Mouse (Mus musculus): ENCODE results near the gene Mreg.

- TF ChIP-seq POLR2A (IDR thresholded peaks at IDR 0.05; ENCODE audit: borderline replicate concordance, extremely low read depth, insufficient read depth, insufficient read length, poor library complexity, severe bottlenecking) (no peak), CTCF (IDR thresholded peaks at IDR 0.05; ENCODE audit: borderline replicate concordance, extremely low read depth, insufficient read depth, insufficient read length) (no peak)
Measured at GRCm38 (mm10) chr1:72237007-72237775, 25.1 kb upstream of the Mreg start.

Measured in brain, embryonic 14.5 days (tissue).